Mouse (Mus musculus) megakaryocyte progenitor cell, adult 5-6 weeks (primary cell): Measurements from ENCODE around the gene C130026I21Rik. TPM values are rescaled to one million over a fixed set of nuclear protein-coding genes. Genes with fewer than 3 reads are reported as not detected.
"Not testable (repeated sequence)": the region's sequence is repeated elsewhere in the genome, so short reads cannot be mapped to it uniquely, and the experiment has no call there.

Experiments
- ATAC-seq: replicated peaks from 2 replicates; pipeline ENCODE4 v1.8.0; 2016; ENCODE audit warnings: mild to moderate bottlenecking, moderate TSS enrichment, inconsistent platforms; ENCODE audit not compliant: poor library complexity
- total RNA-seq, 2 experiments: library from RNA; stranded (forward) in 1 of 2; stranded (reverse) in 1 of 2; fragments of 157-497, 149-512 nt in 1 of 2; fragments of 200-1000 nt in 1 of 2; gene quantifications; 2 replicates each; pipeline versions ENCODE4 v1.2.3 to v1.2.4; 2015 to 2017

The C130026I21Rik gene
- 16.1 and 17.2 TPM in 2 replicates for total RNA-seq (2015)
- 8.7 and 10.6 TPM in 2 replicates for total RNA-seq (2017)

DNA sequence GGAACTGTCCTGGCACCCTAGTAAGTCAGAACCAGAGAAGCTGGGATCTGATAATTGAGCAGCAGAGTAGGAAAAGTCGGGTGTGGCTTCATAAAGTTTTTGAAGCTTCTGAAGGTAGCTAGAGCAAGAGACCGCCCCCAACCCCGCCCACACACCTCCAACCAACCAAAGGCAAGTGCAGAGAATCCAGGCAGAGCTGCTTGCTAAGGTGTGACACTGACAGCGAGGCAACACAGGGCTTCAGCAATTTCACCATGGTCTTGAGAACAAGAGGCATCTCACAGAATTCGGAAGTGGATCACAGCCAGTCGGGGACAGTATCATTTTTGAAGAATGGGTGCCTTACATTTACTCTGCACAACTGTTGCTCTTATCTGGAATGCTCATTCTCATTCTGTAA, at the start of gene C130026I21Rik:
Gene C130026I21Rik, minus strand, starts transcription at position 101 of the 400 bp plus-strand sequence.
- not testable (repeated sequence) for ATAC-seq

DNA sequence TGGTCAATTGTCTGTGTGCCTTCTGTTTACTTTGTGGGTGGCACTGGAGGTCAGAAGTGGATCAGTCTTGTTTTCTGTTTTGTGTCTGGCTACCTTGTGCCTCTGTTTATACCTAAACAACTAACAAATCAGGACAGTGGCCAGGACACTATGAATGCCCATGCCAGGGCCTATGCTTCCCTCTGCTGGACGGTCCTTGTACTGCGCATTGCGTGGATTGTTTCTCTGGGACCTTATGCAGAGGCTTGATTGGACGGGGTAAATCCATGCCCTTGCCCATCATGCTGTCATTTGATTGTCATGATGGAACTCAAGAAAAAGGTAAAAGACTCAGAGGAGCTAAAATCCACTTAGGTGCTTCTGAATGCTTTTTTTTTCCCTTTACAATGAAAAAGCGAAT, 16.7 kb upstream of the C130026I21Rik start:
- ATAC-seq = not testable (repeated sequence)

DNA sequence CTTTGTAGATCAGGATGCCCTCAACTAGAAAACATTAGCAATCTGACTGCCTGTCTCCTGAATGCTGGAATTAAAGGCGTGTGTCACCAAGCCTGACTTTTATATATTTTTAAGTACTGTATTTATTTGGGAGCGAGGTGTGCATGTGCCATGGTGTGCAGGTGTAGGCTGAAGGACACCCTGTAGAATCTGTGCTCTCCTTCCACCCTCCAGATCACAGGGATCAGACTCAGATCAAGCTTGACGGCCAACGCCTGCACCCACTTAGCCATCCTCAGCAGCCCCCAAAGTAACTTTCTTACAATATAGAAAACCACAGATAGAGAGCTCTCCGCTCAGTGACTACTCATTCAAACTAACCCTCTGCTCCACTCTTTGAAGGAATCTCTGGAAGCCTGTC, 6.1 kb upstream of the C130026I21Rik start:
- ATAC-seq = not testable (repeated sequence)

DNA sequence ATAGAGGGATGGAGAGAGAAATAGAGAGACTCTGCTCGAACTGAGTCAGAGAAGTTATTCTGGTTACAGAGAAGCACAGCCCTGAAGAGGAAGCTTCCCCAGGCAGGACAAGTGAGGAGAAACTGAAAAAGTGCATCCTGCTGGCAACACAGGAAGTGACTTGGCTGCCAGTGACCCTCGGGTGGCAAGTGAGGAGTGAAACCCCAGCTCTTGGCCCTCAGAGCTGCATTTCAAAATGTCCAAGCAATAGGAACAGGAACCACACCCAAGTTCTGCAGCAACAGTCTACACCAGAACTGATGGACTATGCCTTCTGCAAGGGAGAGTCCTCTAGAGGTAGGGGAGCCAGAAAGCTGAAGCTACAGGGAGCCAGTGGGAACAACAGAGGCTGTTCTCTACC, 11.7 kb downstream of the C130026I21Rik start:
- not testable (repeated sequence) for ATAC-seq

DNA sequence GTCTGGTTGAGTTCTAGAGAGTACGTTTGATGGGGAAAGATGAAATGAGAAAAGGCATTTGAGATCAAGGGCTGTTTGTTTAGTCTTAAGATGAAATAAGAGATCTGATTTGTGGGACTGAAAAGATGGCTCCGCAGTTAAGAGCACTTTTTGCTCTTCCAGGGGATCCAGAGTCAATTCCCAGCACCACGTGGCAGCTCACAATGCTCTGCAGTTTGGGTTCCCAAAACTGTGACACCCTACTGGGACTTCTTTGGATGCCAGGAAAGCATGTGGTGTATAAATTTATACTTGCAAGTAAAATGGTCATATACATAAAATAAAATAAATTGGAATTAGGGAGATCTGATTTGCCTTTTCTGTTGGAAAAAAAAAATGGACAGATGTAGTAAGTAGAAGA, 15.1 kb downstream of the C130026I21Rik start:
- ATAC-seq = not testable (repeated sequence)

DNA sequence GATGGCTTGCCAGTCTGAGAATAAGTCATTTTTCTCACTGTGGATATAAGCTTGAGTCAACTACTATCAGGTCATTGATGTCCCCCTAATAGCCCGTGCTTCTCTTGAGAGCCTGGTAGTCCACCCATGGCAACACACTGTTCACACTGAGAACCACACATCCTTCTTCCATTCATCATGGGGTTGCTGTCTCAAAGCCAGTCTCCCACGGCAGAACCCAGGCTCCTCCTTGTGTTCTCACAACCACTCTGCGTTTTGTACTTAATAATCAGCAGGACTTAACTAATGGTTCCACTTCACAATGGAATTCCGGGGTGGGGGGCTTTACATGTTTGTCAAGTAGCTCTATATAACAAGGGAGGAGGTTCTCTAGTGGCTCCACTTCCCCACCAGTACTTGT, 19.2 kb downstream of the C130026I21Rik start:
- ATAC-seq = not testable (repeated sequence)

DNA sequence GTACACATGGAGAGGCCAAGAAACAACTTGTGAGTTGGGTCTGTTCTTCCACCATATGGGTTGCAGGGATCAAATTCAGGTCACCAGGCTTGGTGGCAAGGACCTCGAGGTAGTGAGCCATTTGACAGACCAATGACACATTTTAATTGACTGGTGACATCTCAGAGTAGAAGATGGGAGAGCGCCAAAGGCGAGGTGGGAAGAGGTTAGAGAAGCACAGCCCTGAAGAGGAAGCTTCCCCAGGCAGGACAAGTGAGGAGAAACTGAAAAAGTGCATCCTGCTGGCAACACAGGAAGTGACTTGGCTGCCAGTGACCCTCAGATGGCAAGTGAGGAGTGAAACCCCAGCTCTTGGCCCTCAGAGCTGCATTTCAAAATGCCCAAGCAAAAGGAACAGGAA, 21.4 kb downstream of the C130026I21Rik start:
- ATAC-seq = not testable (repeated sequence)

DNA sequence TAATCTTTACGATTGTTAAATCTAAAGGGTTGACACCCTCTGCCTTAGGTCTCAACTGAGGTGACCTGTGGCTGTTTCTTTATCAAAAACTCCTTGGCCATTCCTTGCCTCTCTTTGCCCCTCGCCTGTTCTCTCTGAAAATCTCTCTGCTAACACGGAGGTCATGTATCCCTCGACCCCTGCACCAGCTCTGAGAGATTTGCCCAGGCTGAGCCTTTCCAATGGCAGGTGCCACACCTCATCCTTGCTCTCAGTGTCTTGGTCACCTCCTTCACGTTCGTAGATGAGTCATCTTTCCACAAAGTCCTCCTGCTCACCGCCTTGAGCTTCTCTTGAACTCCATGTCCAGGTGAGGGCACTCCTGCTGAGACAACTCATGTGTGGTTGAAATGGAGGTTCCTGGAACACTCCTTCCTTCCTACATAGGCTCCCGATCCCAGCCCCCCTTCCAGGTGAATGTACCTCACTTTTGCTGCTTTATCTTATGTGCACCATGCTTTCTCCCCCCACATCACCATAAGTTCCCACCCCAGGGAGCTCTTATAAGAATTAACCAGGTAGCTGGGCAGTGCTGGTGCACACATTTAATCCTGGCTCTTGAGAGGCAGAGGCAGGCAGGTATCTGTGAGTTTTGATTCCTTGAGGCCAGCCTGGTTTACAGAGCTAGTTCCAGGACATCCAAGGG, 23.4 kb downstream of the C130026I21Rik start:
- not testable (repeated sequence) for ATAC-seq

DNA sequence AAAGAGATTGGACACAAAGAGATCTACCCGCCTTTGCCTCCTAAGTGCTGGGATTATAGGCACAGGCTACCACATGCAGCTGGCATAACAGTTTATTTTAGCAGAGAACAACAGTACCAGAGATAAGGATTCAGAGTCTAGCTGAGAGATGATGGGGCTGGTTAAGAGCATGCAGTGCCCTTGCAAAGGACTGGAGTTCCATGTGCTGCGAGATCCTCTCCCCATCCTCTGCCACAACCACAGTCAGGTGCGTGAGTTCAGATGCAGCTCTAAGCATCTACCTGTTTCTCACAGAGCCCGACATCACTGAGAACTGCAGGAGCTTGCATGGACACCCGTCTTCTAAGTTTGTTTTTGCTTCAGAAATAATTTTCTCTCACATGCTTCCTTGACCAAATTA, 24.1 kb downstream of the C130026I21Rik start:
- ATAC-seq = not testable (repeated sequence)

DNA sequence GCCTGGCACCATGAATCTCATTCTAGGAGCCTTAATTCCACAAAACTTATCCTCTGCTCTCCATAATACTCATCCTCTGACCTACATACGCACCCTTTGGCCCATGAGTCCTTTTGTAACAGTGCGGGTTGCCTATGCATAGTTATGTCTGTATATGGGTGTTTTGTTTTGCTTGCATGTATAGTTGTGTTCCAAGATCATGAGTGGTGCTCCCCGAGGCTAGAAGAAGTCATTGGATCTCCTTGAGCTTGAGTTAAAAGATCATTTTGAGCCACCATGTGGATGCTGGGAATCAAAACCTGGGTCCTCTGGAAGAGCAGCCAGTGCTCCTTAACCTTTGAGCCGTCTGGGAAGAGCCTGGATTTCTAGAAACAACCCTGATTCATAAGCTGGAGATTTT, 25.4 kb downstream of the C130026I21Rik start:
- not testable (repeated sequence) for ATAC-seq

DNA sequence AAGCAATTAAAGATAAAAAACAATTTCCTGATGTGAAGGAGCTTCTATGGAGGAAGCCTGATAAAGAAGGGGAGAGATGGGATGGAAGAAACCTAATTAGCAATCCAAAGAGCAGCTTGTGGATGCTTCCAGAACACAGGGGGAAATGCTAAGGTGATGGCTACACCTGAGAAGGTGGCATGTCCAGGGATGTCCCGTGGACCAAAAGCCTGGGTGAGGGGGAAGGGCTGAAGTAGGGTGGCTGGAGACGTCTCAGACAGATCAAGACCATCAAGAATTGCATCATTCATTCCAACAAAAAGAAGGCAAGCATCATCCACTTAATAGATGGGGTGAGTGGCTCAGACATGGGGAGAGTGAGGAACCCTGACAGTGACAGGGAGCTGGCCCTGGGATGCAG, 27.3 kb downstream of the C130026I21Rik start:
- ATAC-seq = not testable (repeated sequence)

DNA sequence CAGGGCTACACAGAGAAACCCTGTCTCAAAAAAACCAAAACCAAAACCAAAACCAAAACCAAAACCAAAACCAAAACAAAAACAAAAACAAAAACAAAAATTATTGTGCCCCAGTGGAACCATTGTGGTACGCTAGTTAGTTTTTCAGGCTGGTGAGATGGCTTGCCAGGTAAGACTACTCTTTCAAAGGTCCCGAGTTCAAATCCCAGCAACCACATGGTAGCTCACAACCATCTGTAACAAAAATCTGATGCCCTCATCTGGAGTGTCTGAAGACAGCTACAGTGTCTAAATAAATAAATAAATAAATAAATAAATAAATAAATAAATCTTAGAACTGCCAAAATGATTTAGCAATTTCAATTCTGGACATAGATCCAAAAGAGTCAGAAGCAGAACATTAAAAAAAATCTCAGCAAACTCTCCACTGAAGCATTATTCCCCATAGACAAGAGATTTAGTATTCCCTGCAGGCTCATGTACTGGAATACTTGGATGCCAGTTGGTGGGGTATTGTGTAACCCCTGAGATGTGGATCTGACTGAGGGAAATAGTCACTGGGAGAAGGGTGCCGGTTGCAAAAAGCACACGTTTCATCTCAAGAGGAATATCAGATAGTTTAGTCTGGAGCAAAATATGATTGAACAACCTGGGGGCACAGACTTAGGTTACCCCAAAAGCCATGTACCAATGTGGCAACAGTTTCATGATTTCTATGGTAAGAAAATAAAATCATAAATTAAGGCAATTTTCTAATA, 31.2 kb downstream of the C130026I21Rik start:
- ATAC-seq = not testable (repeated sequence)

DNA sequence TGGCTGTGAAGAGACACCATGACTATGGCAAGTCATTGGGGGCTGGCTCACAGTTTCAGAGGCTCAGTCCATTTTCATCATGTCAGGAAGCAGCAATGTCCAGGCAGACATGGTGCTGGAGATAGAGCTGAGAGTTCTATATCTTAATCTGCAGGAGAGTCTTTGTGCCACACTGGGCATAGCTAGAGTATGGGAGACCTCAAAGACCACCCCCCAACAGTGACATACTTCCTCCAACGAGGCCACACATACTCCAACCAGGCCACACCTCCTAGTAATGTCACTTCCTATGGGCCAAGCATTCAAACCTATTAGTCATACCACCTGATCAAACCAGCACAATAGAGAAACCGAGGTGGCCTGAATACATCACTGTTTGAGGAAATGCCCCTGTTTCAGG, 63.8 kb downstream of the C130026I21Rik start:
- ATAC-seq = not testable (repeated sequence)

DNA sequence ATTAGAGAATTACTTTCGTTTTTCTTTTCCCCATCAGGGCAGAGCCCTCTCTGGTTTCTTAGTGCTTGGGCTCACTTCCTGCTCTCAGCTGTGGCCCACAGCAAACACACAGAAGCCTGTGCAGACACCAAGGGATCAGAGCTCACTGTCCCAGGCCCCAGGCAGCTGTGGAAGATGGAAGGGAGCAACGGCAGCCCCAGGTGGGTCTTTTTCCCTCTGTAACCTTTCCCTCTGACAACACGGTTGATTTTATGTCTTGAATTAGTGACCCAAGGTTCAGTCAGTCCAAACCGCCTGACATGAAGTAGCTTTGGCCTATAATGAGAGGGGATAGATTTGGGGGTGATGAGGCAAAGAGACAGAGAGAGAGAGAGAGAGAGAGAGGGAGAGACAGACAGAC, 70.8 kb downstream of the C130026I21Rik start:
- ATAC-seq = not testable (repeated sequence)

DNA sequence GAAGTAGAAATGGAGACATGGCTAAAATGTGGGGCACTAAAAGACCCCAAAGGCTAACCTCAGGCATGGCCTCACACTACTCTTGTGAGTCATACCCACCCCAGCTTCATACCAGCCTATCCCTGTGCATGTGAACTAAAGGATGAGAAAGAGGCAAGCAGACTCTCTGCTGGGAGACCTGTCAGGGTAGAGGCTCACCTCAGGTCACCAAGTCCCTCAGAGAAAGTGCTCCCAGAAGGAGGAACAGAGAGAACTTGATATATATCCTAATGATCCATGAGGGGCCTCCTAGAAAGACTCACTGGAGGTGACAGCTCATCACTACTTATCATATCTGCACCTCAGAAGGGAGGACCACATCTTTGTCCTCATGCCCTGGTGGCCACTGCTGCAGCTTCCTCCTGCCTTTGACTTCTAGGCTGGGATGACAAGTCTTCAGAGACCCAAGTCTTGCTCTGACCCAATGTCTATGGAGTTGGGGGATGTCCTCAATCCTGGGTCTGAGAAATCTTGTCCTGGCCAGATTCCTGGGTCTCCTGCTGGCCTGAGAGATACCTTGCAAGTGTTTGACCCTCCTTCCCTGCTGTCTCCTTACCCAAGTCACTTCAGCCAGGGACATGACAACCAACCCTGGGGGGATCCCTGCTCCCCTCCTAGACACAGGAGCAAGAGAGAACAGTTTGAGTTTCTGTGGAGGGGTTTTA, 71.6 kb downstream of the C130026I21Rik start:
- ATAC-seq = not testable (repeated sequence)

DNA sequence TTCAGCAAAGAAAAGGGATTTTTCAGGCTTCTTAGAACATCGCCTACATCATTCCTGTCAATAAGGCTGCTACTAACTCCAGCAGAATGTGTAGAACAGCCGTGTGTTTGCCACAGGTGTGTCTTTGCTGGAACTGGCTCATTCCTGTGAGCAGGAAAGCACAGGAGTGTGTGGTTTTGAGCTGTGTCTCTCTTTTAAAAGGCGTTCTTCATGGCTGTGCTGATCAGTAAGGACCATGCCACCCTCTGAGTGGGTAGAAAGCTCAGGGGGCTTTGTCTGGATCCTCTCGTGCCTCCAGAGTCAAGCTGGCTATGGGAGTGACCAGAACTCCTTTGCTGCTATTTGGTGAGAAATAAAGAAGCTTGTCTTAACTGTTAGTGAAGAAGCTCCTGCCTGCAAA, 73.6 kb downstream of the C130026I21Rik start:
- ATAC-seq = not testable (repeated sequence)

DNA sequence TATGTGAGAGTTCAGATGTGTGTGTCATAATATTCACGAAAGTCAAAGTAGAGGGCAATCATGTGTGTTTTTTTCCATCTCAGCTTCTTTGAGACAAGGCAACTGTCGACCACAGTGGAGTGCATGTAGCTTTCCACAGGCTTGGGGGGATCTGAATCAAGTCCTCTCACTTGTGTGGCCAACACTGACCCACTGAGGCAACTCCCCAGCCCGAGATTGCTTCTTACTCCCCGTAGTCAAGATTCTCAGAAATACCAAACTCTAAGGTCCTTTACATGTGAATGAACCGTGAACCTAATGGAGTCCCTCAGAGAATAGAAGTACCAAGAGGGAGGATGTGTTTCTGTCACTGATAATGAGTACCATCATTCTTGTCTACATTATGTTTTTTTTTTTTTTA, 76.6 kb downstream of the C130026I21Rik start:
- ATAC-seq = not testable (repeated sequence)

DNA sequence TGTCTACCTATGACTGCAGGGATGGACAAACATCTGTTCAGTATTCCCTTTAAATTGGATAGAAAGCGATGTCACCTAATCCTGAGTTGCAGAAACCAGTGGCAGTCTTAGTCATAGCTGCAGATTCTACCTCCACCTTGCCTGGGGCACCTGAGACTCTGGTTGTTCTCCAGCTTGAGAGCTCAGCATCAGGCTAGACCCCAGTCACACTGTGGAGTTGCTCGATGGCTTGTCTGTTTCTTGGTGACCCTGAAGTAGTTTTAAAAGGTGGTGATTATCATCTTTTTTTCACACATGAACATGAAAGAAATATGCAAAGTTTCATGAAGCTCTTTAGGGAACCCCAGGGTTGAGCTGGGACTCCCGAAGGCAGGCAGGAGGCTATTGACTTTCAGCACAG, 88.4 kb downstream of the C130026I21Rik start:
- not testable (repeated sequence) for ATAC-seq

DNA sequence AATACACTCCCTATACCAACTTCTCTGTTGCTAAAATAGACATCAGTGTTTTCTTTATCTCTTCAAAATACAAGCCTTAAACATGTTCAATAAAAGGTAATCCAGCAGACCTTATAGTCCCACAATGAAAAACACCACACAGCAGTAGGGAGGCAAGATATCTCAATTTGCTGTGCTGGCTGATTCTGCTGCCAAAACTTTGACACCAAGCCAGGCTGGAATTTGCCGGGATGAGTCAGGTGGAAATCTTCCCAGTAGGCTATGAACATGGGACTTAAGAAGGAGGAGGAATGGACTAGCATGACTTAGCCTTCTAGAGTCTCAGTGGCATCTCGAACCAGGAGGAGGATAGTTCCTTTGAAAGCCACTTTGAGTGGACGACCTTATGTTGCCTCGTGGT, 91.4 kb downstream of the C130026I21Rik start:
- not testable (repeated sequence) for ATAC-seq

DNA sequence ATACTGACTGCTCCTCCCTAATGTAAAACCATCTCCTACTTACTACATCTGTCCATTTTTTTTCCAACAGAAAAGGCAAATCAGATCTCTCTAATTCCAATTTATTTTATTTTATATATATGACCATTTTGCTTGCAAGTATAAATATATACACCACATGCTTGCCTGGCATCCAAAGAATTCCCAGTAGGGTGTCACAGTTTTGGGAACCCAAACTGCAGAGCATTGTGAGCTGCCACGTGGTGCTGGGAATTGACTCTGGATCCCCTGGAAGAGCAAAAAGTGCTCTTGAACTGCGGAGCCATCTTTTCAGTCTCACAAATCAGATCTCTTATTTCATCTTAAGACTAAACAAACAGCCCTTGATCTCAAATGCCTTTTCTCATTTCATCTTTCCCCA, 107.5 kb downstream of the C130026I21Rik start:
- ATAC-seq = not testable (repeated sequence)

DNA sequence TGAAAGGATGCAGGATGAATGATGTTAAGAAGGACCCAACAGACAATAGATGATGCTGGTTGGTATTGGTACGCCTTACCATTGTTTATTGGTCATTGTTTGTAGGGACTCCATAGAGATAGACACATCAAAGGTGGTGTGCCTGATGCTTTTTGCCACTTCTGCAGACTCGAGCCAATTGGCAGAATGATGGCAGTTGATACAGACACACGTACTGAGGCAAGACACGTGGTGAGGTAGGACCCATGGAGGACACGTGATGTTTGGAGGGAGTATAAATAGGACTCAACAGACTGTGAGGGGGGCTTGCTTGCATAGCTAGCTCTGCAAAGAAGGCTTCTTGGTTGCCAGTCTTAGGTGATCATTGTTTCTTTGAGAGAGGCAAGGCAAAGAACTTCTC, 115.2 kb downstream of the C130026I21Rik start:
- ATAC-seq = not testable (repeated sequence)
